Mouse (Mus musculus) kidney, adult 11 months (tissue): ENCODE data around the gene Gcg.

Experiments used
- DNase-seq: peaks from one replicate; pipeline ENCODE4 v3.0.0; 2022

Gene Gcg

GRCm38 (mm10) chr2:62459241-62460174, 23.9 kb downstream of the Gcg start:
- no peak for DNase-seq

DNA sequence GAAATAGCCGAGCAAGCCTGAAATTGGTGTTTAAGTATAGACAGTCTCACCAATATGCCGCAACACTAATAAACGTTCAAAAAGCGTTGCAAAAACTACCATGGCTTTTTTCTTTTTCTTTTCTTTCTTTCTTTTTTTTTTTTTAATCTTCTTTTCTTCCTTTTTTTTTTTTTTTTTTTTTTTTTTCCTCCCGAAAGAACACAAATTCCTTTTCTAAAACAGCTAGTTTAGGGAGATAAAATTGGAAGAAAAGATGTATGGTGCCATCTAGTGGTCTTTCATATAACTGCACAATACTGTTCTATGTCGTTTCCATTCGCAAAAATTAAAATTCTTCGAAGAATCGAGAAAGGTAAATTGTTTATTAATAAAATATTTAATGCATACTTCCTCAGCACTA, 25.4 kb downstream of the Gcg start:
- no peak for DNase-seq

- no peak for DNase-seq
Observed at GRCm38 (mm10) chr2:62454991-62455390, 28.5 kb downstream of the Gcg start.

GRCm38 (mm10) chr2:62454033-62454432, 29.4 kb downstream of the Gcg start:
- no peak for DNase-seq

DNA sequence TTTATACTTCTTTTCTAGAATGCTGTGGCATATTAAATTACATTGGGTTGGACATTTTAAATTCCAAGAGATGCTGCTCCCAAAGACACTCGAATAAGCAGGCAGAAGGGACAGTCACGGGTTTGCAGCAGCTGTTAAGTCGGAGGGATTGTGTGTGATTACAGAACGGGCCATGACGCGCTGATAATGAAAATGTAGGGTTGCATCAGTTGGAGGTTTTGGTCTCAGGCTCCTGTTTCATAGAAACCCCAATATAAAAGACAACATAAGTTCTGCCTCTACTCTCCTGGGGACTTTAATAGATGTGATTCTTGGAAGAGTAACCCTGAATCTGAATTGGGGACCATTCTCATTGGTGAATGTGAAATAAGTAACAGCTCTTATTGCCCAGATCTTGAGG, 33.1 kb downstream of the Gcg start:
- DNase-seq: no peak

- DNase-seq: no peak
Observed at GRCm38 (mm10) chr2:62449692-62450346, 33.6 kb downstream of the Gcg start.

- no peak for DNase-seq
Observed at GRCm38 (mm10) chr2:62440802-62441544, 42.5 kb downstream of the Gcg start.

DNA sequence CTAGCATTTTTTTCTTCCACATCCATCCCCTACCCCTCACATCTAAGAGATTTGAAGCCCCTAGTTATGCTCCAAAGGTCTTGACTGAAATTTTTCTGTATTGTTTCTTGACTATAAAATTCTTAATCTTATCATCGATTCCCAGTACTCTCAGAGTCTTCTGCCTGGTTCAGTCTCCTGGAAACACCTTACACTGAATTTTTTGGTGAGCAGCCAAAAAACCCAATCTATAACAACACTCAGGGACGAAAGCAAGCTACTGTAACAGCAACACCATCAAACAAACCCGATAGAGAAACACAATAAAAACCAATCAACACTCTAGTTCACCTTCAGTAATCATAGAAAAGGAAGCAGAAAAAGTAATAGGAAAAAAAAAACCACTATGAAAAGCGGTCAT, 43.4 kb downstream of the Gcg start:
- no peak for DNase-seq

GRCm38 (mm10) chr2:62431245-62431795, 52.1 kb downstream of the Gcg start:
- DNase-seq: no peak

DNA sequence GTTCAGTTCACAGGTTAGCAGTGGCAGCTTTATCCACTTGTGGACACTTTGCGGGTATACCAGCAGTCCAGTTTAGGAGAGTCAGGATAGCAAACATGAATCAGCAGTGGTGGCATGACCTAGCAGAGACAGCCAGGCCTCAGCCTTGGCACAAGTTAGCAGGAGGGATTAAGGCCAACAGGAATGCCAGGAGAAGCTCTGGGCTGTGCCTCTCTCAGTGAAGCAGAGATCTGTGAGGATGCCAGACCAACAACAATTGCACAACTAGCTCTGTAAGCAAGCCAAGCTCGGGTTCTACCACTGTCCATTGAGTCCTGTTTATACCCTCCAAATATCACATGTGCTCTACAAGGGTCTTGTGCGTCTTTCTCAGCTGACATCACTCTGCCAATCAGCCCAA, 57.5 kb downstream of the Gcg start:
- no peak for DNase-seq
